ENCODE assay signal across 13 mouse cellular contexts in genomic region chr13:107902800-107903149, GRCm38 (mm10).
A peak's percentile ranks its signal among the peaks of the same experiment; 100 is the strongest.
DNase-seq lines count a peak whose midpoint lies in the region; ATAC-seq lines count a peak whose summit lies in the region.
"Had no signal": no experiment of that assay in that cellular context is flagged by ENCODE, and none has a peak within 500 bp of the region (broad histone marks: within the 10 kb centered on the region; RNA-seq: fewer than 3 reads in every experiment).

No protein-coding gene starts in this region.

- WGBS in forebrain, embryonic 13.5 days = 65% methylated on average over 5 of the region's 5 CpGs
- WGBS in forebrain, embryonic 16.5 days = 73% methylated on average over 5 of the region's 5 CpGs
- WGBS in hindbrain, embryonic 10.5 days = 78% methylated on average over 5 of the region's 5 CpGs
- WGBS in liver, embryonic 13.5 days (ENCODE audit: insufficient replicate concordance) = 58% methylated on average over 5 of the region's 5 CpGs

- no peak overlapping the region for H3K27ac ChIP-seq in forebrain, embryonic 13.5 days
- no peak overlapping the region for H3K27ac ChIP-seq in forebrain, embryonic 16.5 days (ENCODE audit: low read length)
- H3K27ac ChIP-seq in hindbrain, embryonic 10.5 days = peak overlapping the region; percentile 64
- peak overlapping the region; percentile 58; the same call in 1 of the 2 replicates for H3K27ac ChIP-seq in liver, embryonic 13.5 days
- H3K27ac ChIP-seq: intestine, embryonic 15.5 days; midbrain, embryonic 12.5 days had no signal

- no peak overlapping the region for H3K4me3 ChIP-seq in forebrain, embryonic 13.5 days
- no peak overlapping the region for H3K4me3 ChIP-seq in forebrain, embryonic 16.5 days (replicated peaks; ENCODE audit: low read length)
- H3K4me3 ChIP-seq in megakaryocyte, embryonic 14.5 days (replicated peaks) = peak overlapping the region; percentile 47
- no peak overlapping the region for H3K4me3 ChIP-seq in hindbrain, embryonic 10.5 days
- H3K4me3 ChIP-seq in liver, embryonic 13.5 days (replicated peaks) = no peak overlapping the region
- H3K4me3 ChIP-seq: embryonic facial prominence, embryonic 13.5 days; intestine, embryonic 15.5 days; midbrain, embryonic 12.5 days had no signal

- no peak overlapping the region for H3K9ac ChIP-seq in forebrain, embryonic 13.5 days
- H3K9ac ChIP-seq in forebrain, embryonic 16.5 days (replicated peaks; ENCODE audit: low read depth, low read length) = no peak overlapping the region
- H3K9ac ChIP-seq in liver, embryonic 13.5 days = no peak overlapping the region
- H3K9ac ChIP-seq: embryonic facial prominence, embryonic 13.5 days; intestine, embryonic 15.5 days; midbrain, embryonic 12.5 days had no signal

- ATAC-seq in forebrain, embryonic 13.5 days = 0 out of 2 replicates have a peak, but pooled peaks have one; percentile 43
- ATAC-seq in forebrain, embryonic 16.5 days = no peak
- no peak for ATAC-seq in megakaryocyte, adult 5-6 weeks (ENCODE audit: poor library complexity, severe bottlenecking)
- no peak for ATAC-seq in liver, embryonic 13.5 days (ENCODE audit: low read depth)

- H3K4me1 ChIP-seq in forebrain, embryonic 13.5 days = peaks cover 16% of the 10 kb centered on the region; the same call in 1 of the 2 replicates
- 0 out of 2 replicates have a peak, but pooled peaks cover 2% of the 10 kb centered on the region for H3K4me1 ChIP-seq in forebrain, embryonic 16.5 days (replicated peaks; ENCODE audit: control insufficient read depth, insufficient read depth, low read length)
- H3K4me1 ChIP-seq in megakaryocyte, embryonic 14.5 days = peaks cover 45% of the 10 kb centered on the region
- peaks cover 23% of the 10 kb centered on the region for H3K4me1 ChIP-seq in hindbrain, embryonic 10.5 days (replicated peaks)
- H3K4me1 ChIP-seq in liver, embryonic 13.5 days (replicated peaks) = peaks cover 3% of the 10 kb centered on the region; the same call in 1 of the 2 replicates

- no peaks in the 10 kb centered on the region for H3K27me3 ChIP-seq in forebrain, embryonic 13.5 days
- no peaks in the 10 kb centered on the region for H3K27me3 ChIP-seq in forebrain, embryonic 16.5 days (replicated peaks; ENCODE audit: control insufficient read depth, insufficient read depth, low read length)
- peaks cover 6% of the 10 kb centered on the region for H3K27me3 ChIP-seq in megakaryocyte, embryonic 14.5 days (replicated peaks)
- H3K27me3 ChIP-seq in hindbrain, embryonic 10.5 days (ENCODE audit: insufficient read depth, poor library complexity, severe bottlenecking) = no peaks in the 10 kb centered on the region
- H3K27me3 ChIP-seq in liver, embryonic 13.5 days = no peaks in the 10 kb centered on the region
- H3K27me3 ChIP-seq: embryonic facial prominence, embryonic 13.5 days; intestine, embryonic 15.5 days had no signal

- no peaks in the 10 kb centered on the region for H3K36me3 ChIP-seq in forebrain, embryonic 13.5 days (ENCODE audit: poor library complexity, severe bottlenecking)
- no peaks in the 10 kb centered on the region for H3K36me3 ChIP-seq in forebrain, embryonic 16.5 days (ENCODE audit: control insufficient read depth, insufficient read depth)
- peaks cover 4% of the 10 kb centered on the region for H3K36me3 ChIP-seq in megakaryocyte, embryonic 14.5 days (replicated peaks; ENCODE audit: low read length)
- no peaks in the 10 kb centered on the region for H3K36me3 ChIP-seq in hindbrain, embryonic 10.5 days
- H3K36me3 ChIP-seq in liver, embryonic 13.5 days = no peaks in the 10 kb centered on the region
- H3K36me3 ChIP-seq: embryonic facial prominence, embryonic 13.5 days; intestine, embryonic 15.5 days; midbrain, embryonic 12.5 days had no signal

- no peaks in the 10 kb centered on the region for H3K9me3 ChIP-seq in forebrain, embryonic 13.5 days (replicated peaks)
- H3K9me3 ChIP-seq in forebrain, embryonic 16.5 days (ENCODE audit: control insufficient read depth, low read length) = no peaks in the 10 kb centered on the region
- peaks cover 13% of the 10 kb centered on the region for H3K9me3 ChIP-seq in megakaryocyte, embryonic 14.5 days
- H3K9me3 ChIP-seq in hindbrain, embryonic 10.5 days = no peaks in the 10 kb centered on the region
- no peaks in the 10 kb centered on the region for H3K9me3 ChIP-seq in liver, embryonic 13.5 days (replicated peaks)
- H3K9me3 ChIP-seq: embryonic facial prominence, embryonic 13.5 days; intestine, embryonic 15.5 days; midbrain, embryonic 12.5 days had no signal

- DNase-seq in hindbrain, embryonic 10.5 days (ENCODE audit: low spot score) = no peak
- DNase-seq in liver, embryonic 13.5 days = no peak
- no peak for DNase-seq in gastrocnemius, adult 8-10 months (ENCODE audit: low spot score in 2 of 2)
- no peak for DNase-seq in adrenal gland, postnatal 14 days
- DNase-seq: cerebellum, adult 9-10 months; thymus, adult 18-20 months had no signal

- H3K4me2 ChIP-seq in forebrain, embryonic 13.5 days = no peak overlapping the region
- H3K4me2 ChIP-seq in forebrain, embryonic 16.5 days (ENCODE audit: low read length) = no peak overlapping the region
- H3K4me2 ChIP-seq in liver, embryonic 13.5 days = no peak overlapping the region
- H3K4me2 ChIP-seq: embryonic facial prominence, embryonic 13.5 days; intestine, embryonic 15.5 days; midbrain, embryonic 12.5 days had no signal

Comparison
In these comparisons a context has a peak if more than half of its experiments do, and no peak if none do; other contexts are left out.
1. H3K27ac ChIP-seq: peak in hindbrain, embryonic 10.5 days (single experiment) and liver, embryonic 13.5 days (single experiment); none in forebrain, embryonic 13.5 days (single experiment) and forebrain, embryonic 16.5 days (single experiment).